Mouse (Mus musculus): Measurements from ENCODE around the gene Flot1. TPM values are rescaled to one million over a fixed set of nuclear protein-coding genes. Genes with fewer than 3 reads are reported as not detected.

Flot1 gene
- polyA plus RNA-seq, 1 experiment from 2014 or later, result 44.2 TPM

GRCm38 (mm10) chr17:35860831-35861197 lies 37.8 kb downstream of the Flot1 start:
- H3K9me3 ChIP-seq (ENCODE audit: control insufficient read depth, low read depth, low read length), result no peaks in the 10 kb centered on the region
- no peak for ATAC-seq (ENCODE audit: insufficient number of reproducible peaks, insufficient read depth, low FRiP score, low read depth)
- H3K4me3 ChIP-seq (ENCODE audit: low read depth, low read length), result peak overlapping the region; percentile 72

GRCm38 (mm10) chr17:35861198-35861857 lies 38.3 kb downstream of the Flot1 start, which contains the start of gene Nrm:
TSS of gene Nrm (plus strand) at chr17:35861318.
- Histone ChIP-seq H3K4me1 (ENCODE audit: control insufficient read depth, insufficient read depth, low read length) (peaks cover 11% of the 10 kb centered on the region; the same call in 1 of the 2 replicates), H3K27me3 (ENCODE audit: control insufficient read depth, insufficient read depth, low read length) (no peaks in the 10 kb centered on the region), H3K4me3 (ENCODE audit: low read depth, low read length) (peak within 1 kb of the TSS; percentile 72), H3K9ac (replicated peaks; ENCODE audit: low read depth, low read length) (peak within 1 kb of the TSS; percentile 52), H3K9me3 (ENCODE audit: control insufficient read depth, low read depth, low read length) (no peaks in the 10 kb centered on the region), H3K36me3 (ENCODE audit: control insufficient read depth, insufficient read depth, low read length) (peaks cover 12% of the 10 kb centered on the region), H3K27ac (ENCODE audit: low read length) (peak within 1 kb of the TSS; percentile 94), H3K4me2 (replicated peaks; ENCODE audit: low read depth, low read length) (peak within 1 kb of the TSS; percentile 63)
- WGBS, result under 1% methylated on average over 47 of the region's 47 CpGs
- ATAC-seq (ENCODE audit: insufficient number of reproducible peaks, insufficient read depth, low FRiP score, low read depth), result peak; percentile 87

More at GRCm38 (mm10) chr17:35860831-35861197, 37.8 kb downstream of the Flot1 start:
- Histone ChIP-seq H3K4me1 (ENCODE audit: control insufficient read depth, insufficient read depth, low read length) (peaks cover 11% of the 10 kb centered on the region; the same call in 1 of the 2 replicates), H3K4me2 (replicated peaks; ENCODE audit: low read depth, low read length) (peak overlapping the region; percentile 63), H3K36me3 (ENCODE audit: control insufficient read depth, insufficient read depth, low read length) (peaks cover 12% of the 10 kb centered on the region), H3K9ac (replicated peaks; ENCODE audit: low read depth, low read length) (peak overlapping the region; percentile 52), H3K27me3 (ENCODE audit: control insufficient read depth, insufficient read depth, low read length) (no peaks in the 10 kb centered on the region), H3K27ac (ENCODE audit: low read length) (peak overlapping the region; percentile 94)
- WGBS, result 4% methylated on average over 12 of the region's 12 CpGs

- H3K4me1 ChIP-seq (ENCODE audit: control insufficient read depth, insufficient read depth, low read length), result peaks cover 34% of the 10 kb centered on the region; the same call in 1 of the 2 replicates
- no peak for ATAC-seq (ENCODE audit: insufficient number of reproducible peaks, insufficient read depth, low FRiP score, low read depth)
- H3K27ac ChIP-seq (ENCODE audit: low read length), result peak overlapping the region; percentile 96
- no peaks in the 10 kb centered on the region for H3K36me3 ChIP-seq (ENCODE audit: control insufficient read depth, insufficient read depth, low read length)
- H3K27me3 ChIP-seq (ENCODE audit: control insufficient read depth, insufficient read depth, low read length), result no peaks in the 10 kb centered on the region
- peak overlapping the region; percentile 74; the same call in 1 of the 2 replicates for H3K9ac ChIP-seq (replicated peaks; ENCODE audit: low read depth, low read length)
- H3K4me3 ChIP-seq (ENCODE audit: low read depth, low read length), result peak overlapping the region; percentile 63
- no peaks in the 10 kb centered on the region for H3K9me3 ChIP-seq (ENCODE audit: control insufficient read depth, low read depth, low read length)
- 24% methylated on average over 10 of the region's 10 CpGs for WGBS
- H3K4me2 ChIP-seq (replicated peaks; ENCODE audit: low read depth, low read length), result peak overlapping the region; percentile 92
Measured at GRCm38 (mm10) chr17:35864832-35865353, 41.9 kb downstream of the Flot1 start.

- no peaks in the 10 kb centered on the region for H3K9me3 ChIP-seq (ENCODE audit: control insufficient read depth, low read depth, low read length)
- no peaks in the 10 kb centered on the region for H3K36me3 ChIP-seq (ENCODE audit: control insufficient read depth, insufficient read depth, low read length)
- peak within 1 kb of the TSS; percentile 92 for H3K4me2 ChIP-seq (replicated peaks; ENCODE audit: low read depth, low read length)
- H3K27me3 ChIP-seq (ENCODE audit: control insufficient read depth, insufficient read depth, low read length), result no peaks in the 10 kb centered on the region
- peak within 1 kb of the TSS; percentile 96 for H3K27ac ChIP-seq (ENCODE audit: low read length)
- peaks cover 38% of the 10 kb centered on the region; the same call in 1 of the 2 replicates for H3K4me1 ChIP-seq (ENCODE audit: control insufficient read depth, insufficient read depth, low read length)
- H3K9ac ChIP-seq (replicated peaks; ENCODE audit: low read depth, low read length), result peak within 1 kb of the TSS; percentile 74
- H3K4me3 ChIP-seq (ENCODE audit: low read depth, low read length), result peak within 1 kb of the TSS; percentile 63
- peak; percentile 64 for ATAC-seq (ENCODE audit: insufficient number of reproducible peaks, insufficient read depth, low FRiP score, low read depth)
- WGBS, result under 1% methylated on average over 40 of the region's 48 CpGs
Measured at GRCm38 (mm10) chr17:35865481-35866280, 42.7 kb downstream of the Flot1 start, which contains the start of gene Ppp1r18. TSS of gene Ppp1r18 (plus strand) at chr17:35865593.

- peak; percentile 48; the same call in 1 of the 2 replicates for ATAC-seq (ENCODE audit: insufficient number of reproducible peaks, insufficient read depth, low FRiP score, low read depth)
- Histone ChIP-seq H3K27ac (ENCODE audit: low read length) (peak overlapping the region; percentile 96), H3K9ac (replicated peaks; ENCODE audit: low read depth, low read length) (peak overlapping the region; percentile 74), H3K4me1 (ENCODE audit: control insufficient read depth, insufficient read depth, low read length) (peaks cover 37% of the 10 kb centered on the region; the same call in 1 of the 2 replicates), H3K4me3 (ENCODE audit: low read depth, low read length) (peak overlapping the region; percentile 63), H3K27me3 (ENCODE audit: control insufficient read depth, insufficient read depth, low read length) (no peaks in the 10 kb centered on the region), H3K9me3 (ENCODE audit: control insufficient read depth, low read depth, low read length) (no peaks in the 10 kb centered on the region), H3K4me2 (replicated peaks; ENCODE audit: low read depth, low read length) (peak overlapping the region; percentile 92), H3K36me3 (ENCODE audit: control insufficient read depth, insufficient read depth, low read length) (no peaks in the 10 kb centered on the region)
- 0% methylated on average over 36 of the region's 38 CpGs for WGBS
Measured at GRCm38 (mm10) chr17:35866281-35866831, 43.3 kb downstream of the Flot1 start.

- Histone ChIP-seq H3K36me3 (ENCODE audit: control insufficient read depth, insufficient read depth, low read length) (no peaks in the 10 kb centered on the region), H3K4me2 (replicated peaks; ENCODE audit: low read depth, low read length) (peak overlapping the region; percentile 92), H3K4me1 (ENCODE audit: control insufficient read depth, insufficient read depth, low read length) (peaks cover 38% of the 10 kb centered on the region; the same call in 1 of the 2 replicates), H3K4me3 (ENCODE audit: low read depth, low read length) (peak overlapping the region; percentile 63), H3K9me3 (ENCODE audit: control insufficient read depth, low read depth, low read length) (no peaks in the 10 kb centered on the region), H3K9ac (replicated peaks; ENCODE audit: low read depth, low read length) (peak overlapping the region; percentile 74), H3K27me3 (ENCODE audit: control insufficient read depth, insufficient read depth, low read length) (no peaks in the 10 kb centered on the region), H3K27ac (ENCODE audit: low read length) (peak overlapping the region; percentile 96)
- 9% methylated on average over 26 of the region's 26 CpGs for WGBS
- no peak for ATAC-seq (ENCODE audit: insufficient number of reproducible peaks, insufficient read depth, low FRiP score, low read depth)
Measured at GRCm38 (mm10) chr17:35866911-35867890, 44.2 kb downstream of the Flot1 start.

GRCm38 (mm10) chr17:35868165-35868820 lies 45.3 kb downstream of the Flot1 start:
- ATAC-seq (ENCODE audit: insufficient number of reproducible peaks, insufficient read depth, low FRiP score, low read depth), result no peak
- Histone ChIP-seq H3K27me3 (ENCODE audit: control insufficient read depth, insufficient read depth, low read length) (no peaks in the 10 kb centered on the region), H3K4me2 (replicated peaks; ENCODE audit: low read depth, low read length) (peak overlapping the region; percentile 92), H3K4me1 (ENCODE audit: control insufficient read depth, insufficient read depth, low read length) (peaks cover 43% of the 10 kb centered on the region; the same call in 1 of the 2 replicates), H3K4me3 (ENCODE audit: low read depth, low read length) (peak overlapping the region; percentile 63), H3K27ac (ENCODE audit: low read length) (peak overlapping the region; percentile 85), H3K9ac (replicated peaks; ENCODE audit: low read depth, low read length) (peak overlapping the region; percentile 74), H3K9me3 (ENCODE audit: control insufficient read depth, low read depth, low read length) (no peaks in the 10 kb centered on the region), H3K36me3 (ENCODE audit: control insufficient read depth, insufficient read depth, low read length) (no peaks in the 10 kb centered on the region)
- 22% methylated on average over 16 of the region's 17 CpGs for WGBS
